Mouse (Mus musculus): ENCODE measurements at regions not wholly inside any gene's neighbourhood (a gene's known extent, or its start where the extent isn't known, plus 50 kb on each side); places are given as distances from the start of the nearest gene placed in this dataset.

DNA sequence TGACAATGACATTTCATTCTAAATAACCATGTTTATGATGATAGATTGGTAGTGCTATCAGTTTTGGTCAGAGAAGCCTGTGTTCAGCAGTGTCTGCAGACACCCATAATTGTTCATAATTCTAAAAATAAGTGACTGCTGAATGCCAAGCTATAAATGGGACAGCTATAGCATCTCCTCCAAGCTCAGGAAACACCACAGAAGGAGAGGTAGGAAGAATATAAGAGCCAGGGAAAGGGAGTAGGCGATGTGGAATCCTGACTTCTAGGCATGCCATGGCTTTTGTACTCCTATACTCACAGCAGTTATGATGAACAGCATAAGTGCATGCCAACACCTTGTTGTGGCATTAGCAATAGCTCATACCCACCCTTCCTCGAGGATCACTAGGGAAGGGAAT, 429.4 kb downstream of the Ptprc start:
- no peaks in the 10 kb centered on the region for H3K27me3 ChIP-seq
- H3K9me3 ChIP-seq (replicated peaks) = no peaks in the 10 kb centered on the region
- no peak overlapping the region for H3K4me3 ChIP-seq (replicated peaks)
- ATAC-seq (ENCODE audit: low read depth) (no peak), DNase-seq (no peak)
- no peaks in the 10 kb centered on the region for H3K36me3 ChIP-seq
- H3K4me1 ChIP-seq (replicated peaks) = no peaks in the 10 kb centered on the region
- no peak overlapping the region for H3K27ac ChIP-seq
- no peak overlapping the region for H3K9ac ChIP-seq
- 46% methylated on average over 2 of the region's 2 CpGs for WGBS (ENCODE audit: insufficient replicate concordance)
- no peak overlapping the region for H3K4me2 ChIP-seq

GRCm38 (mm10) chr1:137738157-137738851, 437.2 kb downstream of the Ptprc start:
- no peak overlapping the region for H3K4me3 ChIP-seq (replicated peaks)
- H3K9ac ChIP-seq = no peak overlapping the region
- DNase-seq (no peak), ATAC-seq (ENCODE audit: low read depth) (no peak)
- no peaks in the 10 kb centered on the region for H3K4me1 ChIP-seq (replicated peaks)
- H3K9me3 ChIP-seq (replicated peaks) = no peaks in the 10 kb centered on the region
- no peak overlapping the region for H3K27ac ChIP-seq
- no peaks in the 10 kb centered on the region for H3K27me3 ChIP-seq
- no peaks in the 10 kb centered on the region for H3K36me3 ChIP-seq
- no peak overlapping the region for H3K4me2 ChIP-seq
- 21% methylated on average over 1 of the region's 1 CpGs for WGBS (ENCODE audit: insufficient replicate concordance)

GRCm38 (mm10) chr1:137703882-137704281, 471.6 kb downstream of the Ptprc start:
- 58% methylated on average over 3 of the region's 3 CpGs for WGBS (ENCODE audit: insufficient replicate concordance)
- no peaks in the 10 kb centered on the region for H3K36me3 ChIP-seq
- ATAC-seq (ENCODE audit: low read depth) = no peak
- no peak overlapping the region for H3K9ac ChIP-seq
- no peak for DNase-seq
- no peaks in the 10 kb centered on the region for H3K27me3 ChIP-seq
- H3K4me1 ChIP-seq (replicated peaks) = no peaks in the 10 kb centered on the region
- no peaks in the 10 kb centered on the region for H3K9me3 ChIP-seq (replicated peaks)
- H3K4me2 ChIP-seq = no peak overlapping the region
- no peak overlapping the region for H3K27ac ChIP-seq
- no peak overlapping the region for H3K4me3 ChIP-seq (replicated peaks)

GRCm38 (mm10) chr1:137698876-137699275, 476.6 kb downstream of the Ptprc start:
- no peak overlapping the region for H3K9ac ChIP-seq
- no peaks in the 10 kb centered on the region for H3K4me1 ChIP-seq (replicated peaks)
- no peak overlapping the region for H3K4me3 ChIP-seq (replicated peaks)
- 78% methylated on average over 4 of the region's 4 CpGs for WGBS (ENCODE audit: insufficient replicate concordance)
- no peaks in the 10 kb centered on the region for H3K36me3 ChIP-seq
- no peaks in the 10 kb centered on the region for H3K9me3 ChIP-seq (replicated peaks)
- DNase-seq = no peak
- H3K4me2 ChIP-seq = no peak overlapping the region
- no peaks in the 10 kb centered on the region for H3K27me3 ChIP-seq
- no peak overlapping the region for H3K27ac ChIP-seq
- no peak for ATAC-seq (ENCODE audit: low read depth)

GRCm38 (mm10) chr1:137697289-137697688, 478.2 kb downstream of the Ptprc start:
- H3K27ac ChIP-seq = no peak overlapping the region
- no peak overlapping the region for H3K4me3 ChIP-seq (replicated peaks)
- WGBS (ENCODE audit: insufficient replicate concordance) = 67% methylated on average over 5 of the region's 5 CpGs
- no peaks in the 10 kb centered on the region for H3K4me1 ChIP-seq (replicated peaks)
- no peak for ATAC-seq (ENCODE audit: low read depth)
- no peaks in the 10 kb centered on the region for H3K9me3 ChIP-seq (replicated peaks)
- H3K27me3 ChIP-seq = no peaks in the 10 kb centered on the region
- no peak overlapping the region for H3K4me2 ChIP-seq
- H3K36me3 ChIP-seq = no peaks in the 10 kb centered on the region
- no peak for DNase-seq
- no peak overlapping the region for H3K9ac ChIP-seq

- no peak overlapping the region for H3K27ac ChIP-seq
- 69% methylated on average over 3 of the region's 3 CpGs for WGBS (ENCODE audit: insufficient replicate concordance)
- H3K27me3 ChIP-seq = no peaks in the 10 kb centered on the region
- ATAC-seq (ENCODE audit: low read depth) = no peak
- no peaks in the 10 kb centered on the region for H3K9me3 ChIP-seq (replicated peaks)
- no peak overlapping the region for H3K4me3 ChIP-seq (replicated peaks)
- no peak for DNase-seq
- no peaks in the 10 kb centered on the region for H3K4me1 ChIP-seq (replicated peaks)
- H3K4me2 ChIP-seq = no peak overlapping the region
- H3K9ac ChIP-seq = no peak overlapping the region
- H3K36me3 ChIP-seq = no peaks in the 10 kb centered on the region
Observed at GRCm38 (mm10) chr1:137696796-137697195, 478.7 kb downstream of the Ptprc start.

- DNase-seq (no peak), ATAC-seq (ENCODE audit: low read depth) (no peak)
- H3K4me1 ChIP-seq (replicated peaks) = no peaks in the 10 kb centered on the region
- no peaks in the 10 kb centered on the region for H3K27me3 ChIP-seq
- no peaks in the 10 kb centered on the region for H3K9me3 ChIP-seq (replicated peaks)
- H3K36me3 ChIP-seq = no peaks in the 10 kb centered on the region
- H3K4me2 ChIP-seq = no peak overlapping the region
- 77% methylated on average over 3 of the region's 3 CpGs for whole genome bisulfite sequencing (ENCODE audit: insufficient replicate concordance)
- no peak overlapping the region for H3K4me3 ChIP-seq (replicated peaks)
- H3K27ac ChIP-seq = no peak overlapping the region
- no peak overlapping the region for H3K9ac ChIP-seq
Observed at GRCm38 (mm10) chr1:137695751-137696150, 479.8 kb downstream of the Ptprc start.

DNA sequence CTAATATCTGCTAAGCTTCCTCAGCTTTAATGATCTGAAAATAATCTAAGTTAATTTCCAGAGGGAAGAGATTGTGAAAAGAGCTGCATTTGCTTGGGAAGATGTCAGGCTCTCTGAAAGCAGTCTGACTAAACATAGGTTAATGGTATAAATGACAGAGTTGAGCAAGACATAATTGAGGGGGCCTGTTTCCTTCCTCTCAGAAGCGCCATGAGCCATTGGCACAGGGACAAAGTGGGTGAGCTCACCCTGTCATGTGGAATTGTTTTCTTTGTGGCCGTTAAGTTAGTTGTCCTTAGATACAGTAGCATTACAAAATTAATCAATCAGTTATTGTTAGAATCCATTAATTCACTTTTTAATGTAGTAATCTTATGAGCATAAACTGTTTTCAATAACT, 483.0 kb downstream of the Ptprc start:
- no peak overlapping the region for H3K9ac ChIP-seq
- no peaks in the 10 kb centered on the region for H3K4me1 ChIP-seq (replicated peaks)
- 32% methylated on average over 2 of the region's 2 CpGs for WGBS (ENCODE audit: insufficient replicate concordance)
- H3K4me2 ChIP-seq = no peak overlapping the region
- no peaks in the 10 kb centered on the region for H3K9me3 ChIP-seq (replicated peaks)
- H3K27ac ChIP-seq = no peak overlapping the region
- DNase-seq = no peak
- no peak for ATAC-seq (ENCODE audit: low read depth)
- no peak overlapping the region for H3K4me3 ChIP-seq (replicated peaks)
- H3K36me3 ChIP-seq = no peaks in the 10 kb centered on the region
- no peaks in the 10 kb centered on the region for H3K27me3 ChIP-seq

DNA sequence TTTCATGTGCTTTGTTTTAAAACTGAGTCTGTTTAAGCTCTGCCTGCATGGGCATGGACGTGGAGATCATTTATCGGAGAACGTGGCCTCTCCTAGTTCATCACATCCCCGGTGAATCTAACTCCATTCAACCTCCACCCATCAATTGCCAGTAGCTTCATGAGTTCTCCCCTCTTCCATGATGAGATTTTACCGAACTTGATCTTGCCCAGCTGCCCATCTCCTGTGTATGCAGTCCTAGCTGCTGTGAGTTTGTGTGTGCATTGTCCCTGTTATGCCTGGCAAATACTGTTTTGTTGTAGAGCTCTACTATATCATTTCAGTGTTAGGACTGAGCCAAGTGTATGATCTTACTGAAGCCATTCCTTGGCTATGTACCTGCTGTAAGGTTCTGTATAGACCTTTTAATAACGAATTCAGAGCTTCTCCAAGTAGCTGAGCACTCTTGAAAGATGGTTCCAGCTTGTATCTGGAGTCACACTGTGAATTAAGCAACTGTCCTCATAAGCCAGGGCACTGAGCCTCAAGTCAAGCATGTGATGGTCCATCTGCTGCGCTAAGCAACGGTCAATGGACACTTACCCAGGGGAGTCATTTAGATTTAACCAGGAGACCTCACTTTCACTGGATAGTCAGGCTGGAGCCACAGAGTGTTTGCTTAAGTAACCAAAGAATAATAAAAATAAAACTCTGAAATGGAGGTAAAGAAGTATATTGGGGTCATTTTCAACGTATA, 484.5 kb downstream of the Ptprc start:
- DNase-seq (no peak), ATAC-seq (ENCODE audit: low read depth) (no peak)
- Histone ChIP-seq H3K9me3 (replicated peaks) (no peaks in the 10 kb centered on the region), H3K4me2 (no peak overlapping the region), H3K4me3 (replicated peaks) (no peak overlapping the region), H3K27ac (no peak overlapping the region), H3K27me3 (no peaks in the 10 kb centered on the region), H3K4me1 (replicated peaks) (no peaks in the 10 kb centered on the region), H3K9ac (no peak overlapping the region), H3K36me3 (no peaks in the 10 kb centered on the region)
- 72% methylated on average over 9 of the region's 9 CpGs for WGBS (ENCODE audit: insufficient replicate concordance)

DNA sequence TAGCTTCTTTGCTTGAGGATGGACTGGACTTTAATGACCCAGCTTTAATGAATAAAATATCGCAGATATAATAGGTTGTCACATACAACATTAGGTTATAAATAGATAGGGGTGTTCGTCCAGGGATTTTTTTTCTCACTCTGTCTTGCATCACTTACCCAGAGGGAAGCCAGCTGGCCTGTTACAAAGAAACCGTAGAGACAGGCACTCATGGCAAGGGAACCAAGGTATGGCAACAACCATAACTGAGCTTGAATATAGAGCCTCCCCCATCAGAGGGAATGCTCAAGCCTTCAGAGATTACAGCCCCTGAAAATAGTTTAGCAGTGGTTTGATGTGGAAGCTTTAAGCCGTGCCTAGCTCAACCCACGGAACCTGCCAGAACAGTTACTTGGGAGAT, 504.9 kb downstream of the Ptprc start:
- 71% methylated on average over 5 of the region's 5 CpGs for WGBS (ENCODE audit: insufficient replicate concordance)
- no peak overlapping the region for H3K4me3 ChIP-seq (replicated peaks)
- no peaks in the 10 kb centered on the region for H3K9me3 ChIP-seq (replicated peaks)
- no peak overlapping the region for H3K9ac ChIP-seq
- H3K4me2 ChIP-seq = no peak overlapping the region
- H3K27ac ChIP-seq = no peak overlapping the region
- no peaks in the 10 kb centered on the region for H3K36me3 ChIP-seq
- H3K4me1 ChIP-seq (replicated peaks) = no peaks in the 10 kb centered on the region
- ATAC-seq (ENCODE audit: low read depth) (no peak), DNase-seq (no peak)
- no peaks in the 10 kb centered on the region for H3K27me3 ChIP-seq

DNA sequence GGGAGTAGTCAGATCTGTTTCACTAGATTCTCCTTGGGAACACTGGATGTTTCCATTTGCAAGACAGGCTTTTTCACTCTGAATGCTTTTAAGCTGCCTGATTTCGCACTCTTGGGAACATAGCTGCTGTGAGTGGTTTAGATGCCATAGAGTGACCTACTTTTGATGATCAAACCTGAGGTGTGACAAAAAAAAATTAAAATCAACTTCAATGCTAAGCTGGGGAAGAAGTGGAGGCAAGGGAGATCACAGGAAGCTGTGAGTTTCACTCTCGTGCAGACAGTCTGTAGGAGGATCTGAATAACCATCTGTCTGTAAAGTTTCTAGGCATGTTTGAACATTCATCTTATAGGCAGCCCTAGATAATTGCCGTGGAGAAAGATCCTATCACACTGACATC, 505.7 kb downstream of the Ptprc start:
- Histone ChIP-seq H3K36me3 (no peaks in the 10 kb centered on the region), H3K27ac (no peak overlapping the region), H3K9ac (no peak overlapping the region), H3K4me3 (replicated peaks) (no peak overlapping the region), H3K27me3 (no peaks in the 10 kb centered on the region), H3K9me3 (replicated peaks) (no peaks in the 10 kb centered on the region), H3K4me2 (no peak overlapping the region), H3K4me1 (replicated peaks) (no peaks in the 10 kb centered on the region)
- WGBS (ENCODE audit: insufficient replicate concordance) = 58% methylated on average over 3 of the region's 3 CpGs
- no peak for DNase-seq
- no peak for ATAC-seq (ENCODE audit: low read depth)

DNA sequence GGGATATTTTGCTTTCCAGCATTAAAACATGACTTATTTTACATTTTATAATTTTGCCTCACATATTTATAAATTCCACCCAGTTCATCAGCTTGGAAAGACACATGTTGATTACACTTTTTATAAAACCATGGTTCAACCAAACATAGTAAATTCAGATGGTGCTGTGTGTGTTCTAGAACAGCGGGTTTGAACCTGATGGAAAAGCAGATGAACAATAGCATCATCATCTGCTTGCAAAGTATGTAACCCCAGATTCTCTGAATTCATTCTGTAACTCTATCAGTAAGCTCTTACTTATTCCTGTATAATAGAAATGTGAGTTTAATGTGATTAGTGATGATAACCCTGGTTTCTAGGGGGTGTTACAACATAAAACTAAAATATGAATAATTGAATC, 517.4 kb downstream of the Ptprc start:
- Histone ChIP-seq H3K4me3 (replicated peaks) (no peak overlapping the region), H3K4me1 (replicated peaks) (no peaks in the 10 kb centered on the region), H3K27ac (no peak overlapping the region), H3K9ac (no peak overlapping the region), H3K27me3 (no peaks in the 10 kb centered on the region), H3K36me3 (no peaks in the 10 kb centered on the region), H3K9me3 (replicated peaks) (no peaks in the 10 kb centered on the region), H3K4me2 (no peak overlapping the region)
- WGBS (ENCODE audit: insufficient replicate concordance) = 67% methylated on average over 1 of the region's 1 CpGs
- DNase-seq = no peak
- ATAC-seq (ENCODE audit: low read depth) = no peak
